Mouse (Mus musculus): ENCODE data around the gene Muc13.

The Muc13 gene

GRCm38 (mm10) chr16:33859988-33860700 lies 66.3 kb downstream of the Muc13 start:
- no peak for DNase-seq (ENCODE audit: extremely low spot score, low read depth, low spot score)

- no peak for DNase-seq (ENCODE audit: extremely low spot score, low read depth, low spot score)
These were observed 68.6 kb downstream of the Muc13 start for GRCm38 (mm10) chr16:33862406-33862805.

- DNase-seq (ENCODE audit: extremely low spot score, low read depth, low spot score): no peak
These were observed 69.4 kb downstream of the Muc13 start for GRCm38 (mm10) chr16:33863208-33863751.
